Mouse (Mus musculus): Measurements from ENCODE around the gene Olfr470. TPM values are rescaled to one million over a fixed set of nuclear protein-coding genes. Genes with fewer than 3 reads are reported as not detected.
A peak's percentile ranks its signal among the peaks of the same experiment; 100 is the strongest.
"Not testable (repeated sequence)": the region's sequence is repeated elsewhere in the genome, so short reads cannot be mapped to it uniquely, and the experiment has no call there.

Olfr470 gene
- polyA plus RNA-seq (2015; fragmentation: Nextera tagmentation; extraction: Ambion mirVana), result not detected in 2 replicates

DNA sequence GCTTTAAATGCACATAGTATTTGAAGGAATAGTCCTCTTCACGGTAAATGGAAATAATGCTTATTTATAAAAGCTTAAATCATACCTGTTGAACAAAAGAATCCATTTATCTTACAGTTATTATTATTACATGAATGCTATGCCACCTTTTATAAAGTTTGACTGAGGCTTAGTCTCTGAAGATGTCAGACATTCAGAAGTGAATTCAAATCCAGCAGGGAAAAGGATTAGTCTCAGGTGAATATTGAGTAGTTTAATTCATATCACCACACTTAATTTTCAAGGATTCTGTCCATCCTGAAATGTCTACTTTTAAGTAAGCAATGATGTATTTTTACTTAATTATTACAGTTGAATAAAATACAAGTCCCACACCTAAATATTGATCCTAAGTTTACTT lies at the start of gene Olfr470:
Gene Olfr470, minus strand, starts transcription at position 101 of the 400 bp plus-strand sequence.
- H3K36me3 ChIP-seq (ENCODE audit: control insufficient read depth, insufficient read depth); H3K4me3 ChIP-seq (ENCODE audit: low read depth, low read length); ATAC-seq; H3K27ac ChIP-seq (ENCODE audit: low read depth, low read length); H3K9me3 ChIP-seq (ENCODE audit: control insufficient read depth); H3K9ac ChIP-seq (ENCODE audit: low read depth, low read length); H3K27me3 ChIP-seq (replicated peaks; ENCODE audit: control insufficient read depth, insufficient read depth, low read length); H3K4me1 ChIP-seq (replicated peaks; ENCODE audit: control insufficient read depth, insufficient read depth, low read length); H3K4me2 ChIP-seq (replicated peaks; ENCODE audit: low read depth): not testable (repeated sequence)
- WGBS, result 73% methylated on average over 1 of the region's 1 CpGs

DNA sequence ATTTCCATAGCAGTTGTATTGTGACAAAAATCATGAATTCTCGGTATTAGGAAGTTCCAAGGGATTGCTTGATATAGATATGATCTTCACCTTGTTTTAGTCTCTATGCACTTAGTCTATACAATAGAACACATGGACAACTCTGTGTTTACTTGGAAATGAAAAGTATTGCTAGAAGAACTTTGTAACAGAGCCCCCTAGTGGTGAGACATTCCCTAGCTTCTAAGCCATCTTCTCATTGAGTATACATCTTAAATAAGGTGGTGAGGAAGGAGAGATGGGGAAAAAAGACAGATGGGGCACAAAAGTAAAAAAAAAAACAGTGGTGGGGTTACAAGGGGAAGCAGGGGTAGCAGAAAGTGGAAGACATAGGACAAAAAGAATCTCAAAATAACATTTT lies 5.6 kb downstream of the Olfr470 start:
- ATAC-seq, result no peak
- Histone ChIP-seq H3K9ac (ENCODE audit: low read depth, low read length) (no peak overlapping the region), H3K4me3 (ENCODE audit: low read depth, low read length) (no peak overlapping the region), H3K4me1 (replicated peaks; ENCODE audit: control insufficient read depth, insufficient read depth, low read length) (no peaks in the 10 kb centered on the region), H3K27me3 (replicated peaks; ENCODE audit: control insufficient read depth, insufficient read depth, low read length) (no peaks in the 10 kb centered on the region), H3K27ac (ENCODE audit: low read depth, low read length) (no peak overlapping the region), H3K9me3 (ENCODE audit: control insufficient read depth) (no peaks in the 10 kb centered on the region), H3K36me3 (ENCODE audit: control insufficient read depth, insufficient read depth) (no peaks in the 10 kb centered on the region), H3K4me2 (replicated peaks; ENCODE audit: low read depth) (no peak overlapping the region)
- 76% methylated on average over 1 of the region's 1 CpGs for WGBS
- TF ChIP-seq CTCF (IDR thresholded peaks at IDR 0.05; ENCODE audit: low read depth), result peak; percentile 61

DNA sequence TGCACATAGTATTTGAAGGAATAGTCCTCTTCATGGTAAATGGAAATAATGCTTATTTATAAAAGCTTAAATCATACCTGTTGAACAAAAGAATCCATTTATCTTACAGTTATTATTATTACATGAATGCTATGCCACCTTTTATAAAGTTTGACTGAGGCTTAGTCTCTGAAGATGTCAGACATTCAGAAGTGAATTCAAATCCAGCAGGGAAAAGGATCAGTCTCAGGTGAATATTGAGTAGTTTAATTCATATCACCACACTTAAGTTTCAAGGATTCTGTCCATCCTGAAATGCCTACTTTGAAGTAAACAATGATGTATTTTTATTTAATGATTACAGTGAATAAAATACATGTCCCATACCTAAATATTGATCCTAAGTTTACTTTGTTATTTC lies 21.8 kb downstream of the Olfr470 start, which contains the start of gene Olfr469:
Gene Olfr469, minus strand, starts transcription at position 101 of the 400 bp plus-strand sequence.
- ATAC-seq; H3K27ac ChIP-seq (ENCODE audit: low read depth, low read length); H3K27me3 ChIP-seq (replicated peaks; ENCODE audit: control insufficient read depth, insufficient read depth, low read length); H3K36me3 ChIP-seq (ENCODE audit: control insufficient read depth, insufficient read depth); H3K4me1 ChIP-seq (replicated peaks; ENCODE audit: control insufficient read depth, insufficient read depth, low read length); H3K9ac ChIP-seq (ENCODE audit: low read depth, low read length); H3K4me2 ChIP-seq (replicated peaks; ENCODE audit: low read depth); H3K4me3 ChIP-seq (ENCODE audit: low read depth, low read length); H3K9me3 ChIP-seq (ENCODE audit: control insufficient read depth): not testable (repeated sequence)

DNA sequence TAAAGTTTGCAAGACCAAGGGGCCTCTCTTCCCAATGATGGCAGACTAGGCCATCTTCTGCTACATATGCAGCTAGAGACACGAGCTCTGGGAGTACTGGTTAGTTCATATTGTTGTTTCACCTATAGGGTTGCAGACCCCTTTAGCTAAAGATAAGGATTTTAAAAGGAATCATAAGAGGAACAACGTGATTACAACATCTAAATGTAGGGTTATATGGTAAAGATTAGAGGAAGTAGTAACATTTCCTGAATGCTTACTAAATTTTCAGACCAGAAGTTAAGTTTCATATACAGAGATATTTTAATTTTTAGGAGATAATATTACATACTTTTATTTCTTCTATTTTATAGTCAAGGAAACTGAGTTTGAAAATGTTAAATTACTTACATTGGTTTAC lies 23.4 kb downstream of the Olfr470 start:
- not testable (repeated sequence) for H3K9ac ChIP-seq (ENCODE audit: low read depth, low read length); H3K4me1 ChIP-seq (replicated peaks; ENCODE audit: control insufficient read depth, insufficient read depth, low read length); H3K4me2 ChIP-seq (replicated peaks; ENCODE audit: low read depth); H3K27me3 ChIP-seq (replicated peaks; ENCODE audit: control insufficient read depth, insufficient read depth, low read length); H3K36me3 ChIP-seq (ENCODE audit: control insufficient read depth, insufficient read depth); ATAC-seq; H3K4me3 ChIP-seq (ENCODE audit: low read depth, low read length); H3K27ac ChIP-seq (ENCODE audit: low read depth, low read length); H3K9me3 ChIP-seq (ENCODE audit: control insufficient read depth)
- WGBS, result 58% methylated on average over 2 of the region's 2 CpGs

DNA sequence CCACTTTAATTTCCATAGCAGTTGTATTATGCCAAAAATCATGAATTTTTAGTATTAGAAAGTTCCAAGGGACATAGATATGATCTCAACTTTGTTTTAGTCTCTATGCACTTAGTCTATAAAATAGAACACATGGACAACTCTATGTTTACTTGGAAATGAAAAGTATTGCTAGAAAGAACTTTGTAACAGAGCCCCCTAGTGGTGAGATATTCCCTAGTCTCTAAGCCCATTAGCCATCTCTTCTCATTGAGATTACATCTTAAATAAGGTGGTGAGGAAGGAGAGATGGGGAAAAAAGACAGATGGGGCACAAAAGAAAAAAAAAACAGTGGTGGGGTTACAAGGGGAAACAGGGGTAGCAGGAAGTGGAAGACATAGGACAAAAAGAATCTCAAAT lies 27.8 kb downstream of the Olfr470 start:
- H3K27ac ChIP-seq (ENCODE audit: low read depth, low read length), result no peak overlapping the region
- no peaks in the 10 kb centered on the region for H3K36me3 ChIP-seq (ENCODE audit: control insufficient read depth, insufficient read depth)
- TF ChIP-seq CTCF (IDR thresholded peaks at IDR 0.05; ENCODE audit: low read depth), result peak; percentile 57
- no peak overlapping the region for H3K4me2 ChIP-seq (replicated peaks; ENCODE audit: low read depth)
- no peaks in the 10 kb centered on the region for H3K27me3 ChIP-seq (replicated peaks; ENCODE audit: control insufficient read depth, insufficient read depth, low read length)
- H3K9ac ChIP-seq (ENCODE audit: low read depth, low read length), result no peak overlapping the region
- no peaks in the 10 kb centered on the region for H3K4me1 ChIP-seq (replicated peaks; ENCODE audit: control insufficient read depth, insufficient read depth, low read length)
- ATAC-seq, result no peak
- no peaks in the 10 kb centered on the region for H3K9me3 ChIP-seq (ENCODE audit: control insufficient read depth)
- no peak overlapping the region for H3K4me3 ChIP-seq (ENCODE audit: low read depth, low read length)

DNA sequence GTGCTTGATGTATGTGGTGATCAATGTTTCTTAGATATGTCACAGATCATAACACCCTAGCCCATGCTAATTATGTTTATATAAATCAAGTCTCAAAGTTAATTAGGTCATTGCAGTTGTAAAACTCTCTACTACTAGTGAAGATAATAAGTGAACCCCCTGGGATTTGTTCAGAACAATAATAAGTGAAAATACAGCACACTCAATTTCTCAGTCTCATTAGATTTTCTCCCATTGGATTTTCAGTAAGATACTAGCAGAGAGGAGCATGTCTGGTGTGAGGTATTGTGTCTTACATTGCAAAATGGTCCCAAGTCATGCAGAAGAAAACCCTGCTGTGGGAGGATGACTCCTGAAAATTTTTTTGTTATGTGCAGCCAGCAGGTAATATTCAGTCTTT lies 35.3 kb downstream of the Olfr470 start, which contains the start of gene Olfr467:
Gene Olfr467, plus strand, starts transcription at position 301 of the 400 bp plus-strand sequence.
- H3K9me3 ChIP-seq (ENCODE audit: control insufficient read depth), result no peaks in the 10 kb centered on the region
- H3K27ac ChIP-seq (ENCODE audit: low read depth, low read length), result no peak within 1 kb of the TSS
- no peak within 1 kb of the TSS for H3K4me3 ChIP-seq (ENCODE audit: low read depth, low read length)
- no peak for TF ChIP-seq CTCF (IDR thresholded peaks at IDR 0.05; ENCODE audit: low read depth)
- no peak within 1 kb of the TSS for H3K9ac ChIP-seq (ENCODE audit: low read depth, low read length)
- H3K36me3 ChIP-seq (ENCODE audit: control insufficient read depth, insufficient read depth), result no peaks in the 10 kb centered on the region
- H3K27me3 ChIP-seq (replicated peaks; ENCODE audit: control insufficient read depth, insufficient read depth, low read length), result no peaks in the 10 kb centered on the region
- ATAC-seq, result no peak
- no peaks in the 10 kb centered on the region for H3K4me1 ChIP-seq (replicated peaks; ENCODE audit: control insufficient read depth, insufficient read depth, low read length)
- H3K4me2 ChIP-seq (replicated peaks; ENCODE audit: low read depth), result no peak within 1 kb of the TSS

DNA sequence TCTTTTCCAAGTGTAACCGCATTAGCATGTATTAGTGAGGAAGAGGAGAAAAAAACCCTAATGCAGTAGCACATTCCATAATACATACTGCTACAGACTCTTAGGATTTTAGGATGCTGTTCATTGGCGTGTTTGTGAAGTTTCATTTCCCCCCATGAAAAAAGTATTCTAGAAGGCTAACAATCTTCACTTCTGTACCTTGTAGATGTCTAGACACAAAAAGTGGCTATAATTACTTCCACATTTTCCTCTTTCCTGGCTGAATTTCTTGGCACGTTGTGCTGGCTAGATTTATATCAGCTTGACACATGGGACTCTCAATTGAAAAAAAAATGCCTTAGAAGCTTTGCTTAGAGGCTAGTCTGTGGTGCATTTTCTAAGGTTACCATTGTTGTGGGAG lies 45.2 kb downstream of the Olfr470 start:
- Histone ChIP-seq H3K36me3 (ENCODE audit: control insufficient read depth, insufficient read depth) (no peaks in the 10 kb centered on the region), H3K27ac (ENCODE audit: low read depth, low read length) (no peak overlapping the region), H3K4me2 (replicated peaks; ENCODE audit: low read depth) (no peak overlapping the region), H3K9ac (ENCODE audit: low read depth, low read length) (no peak overlapping the region), H3K4me1 (replicated peaks; ENCODE audit: control insufficient read depth, insufficient read depth, low read length) (no peaks in the 10 kb centered on the region), H3K4me3 (ENCODE audit: low read depth, low read length) (no peak overlapping the region), H3K27me3 (replicated peaks; ENCODE audit: control insufficient read depth, insufficient read depth, low read length) (no peaks in the 10 kb centered on the region), H3K9me3 (ENCODE audit: control insufficient read depth) (no peaks in the 10 kb centered on the region)
- no peak for ATAC-seq
- no peak for TF ChIP-seq CTCF (IDR thresholded peaks at IDR 0.05; ENCODE audit: low read depth)
- WGBS, result 79% methylated on average over 3 of the region's 3 CpGs
